15 mouse cellular contexts compared by ENCODE assay signal in the genomic region with DNA sequence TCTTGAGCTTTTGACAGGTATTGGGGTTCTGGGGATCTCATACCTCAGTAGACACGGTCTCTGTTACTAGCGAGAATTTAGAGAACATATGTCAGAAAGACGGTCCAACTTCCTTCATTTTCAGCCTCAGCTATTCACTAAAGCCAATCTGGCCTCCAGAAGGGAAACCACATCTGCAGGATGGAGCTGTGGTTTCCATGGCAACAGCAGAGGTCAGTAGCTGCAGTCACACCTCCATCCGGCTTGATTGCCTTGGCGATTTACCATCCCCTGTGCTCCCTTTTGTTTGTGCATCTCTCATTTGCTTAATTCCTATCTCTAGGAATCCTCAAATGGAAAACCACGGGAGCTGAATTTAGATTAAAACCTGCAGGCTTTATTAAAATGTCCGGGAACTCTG. TPM values are rescaled to one million over a fixed set of nuclear protein-coding genes. Genes with fewer than 3 reads are reported as not detected.
DNase-seq lines count a peak whose midpoint lies in the region; ATAC-seq and TF ChIP-seq lines count a peak whose summit lies in the region.
"Had no signal": no experiment of that assay in that cellular context is flagged by ENCODE, and none has a peak within 500 bp of the region (broad histone marks: within the 10 kb centered on the region; RNA-seq: fewer than 3 reads in every experiment).

No protein-coding gene starts in this region.

- no peak overlapping the region for H3K4me3 ChIP-seq in embryonic facial prominence, embryonic 11.5 days (ENCODE audit: low read depth, low read length)
- no peak overlapping the region for H3K4me3 ChIP-seq in hindbrain, postnatal 0 days (ENCODE audit: low read length)
- H3K4me3 ChIP-seq in heart, embryonic 10.5 days, result no peak overlapping the region
- H3K4me3 ChIP-seq: heart, embryonic 15.5 days; kidney, embryonic 15.5 days; limb, embryonic 13.5 days; stomach, embryonic 15.5 days had no signal

- no peaks in the 10 kb centered on the region for H3K9me3 ChIP-seq in embryonic facial prominence, embryonic 11.5 days (replicated peaks; ENCODE audit: control insufficient read depth, low read length)
- H3K9me3 ChIP-seq in hindbrain, postnatal 0 days (ENCODE audit: low read length), result no peaks in the 10 kb centered on the region
- H3K9me3 ChIP-seq in heart, embryonic 10.5 days, result no peaks in the 10 kb centered on the region
- H3K9me3 ChIP-seq: heart, embryonic 15.5 days; kidney, embryonic 15.5 days; limb, embryonic 13.5 days; stomach, embryonic 15.5 days had no signal

- H3K27me3 ChIP-seq in embryonic facial prominence, embryonic 11.5 days (ENCODE audit: control insufficient read depth, insufficient read depth, low read length), result no peaks in the 10 kb centered on the region
- no peaks in the 10 kb centered on the region for H3K27me3 ChIP-seq in hindbrain, postnatal 0 days (ENCODE audit: insufficient read depth, low read length)
- no peaks in the 10 kb centered on the region for H3K27me3 ChIP-seq in heart, embryonic 10.5 days (ENCODE audit: insufficient read depth, poor library complexity, severe bottlenecking)
- H3K27me3 ChIP-seq: heart, embryonic 15.5 days; kidney, embryonic 15.5 days; limb, embryonic 13.5 days; stomach, embryonic 15.5 days had no signal

- H3K4me2 ChIP-seq in embryonic facial prominence, embryonic 11.5 days (ENCODE audit: low read depth, low read length), result no peak overlapping the region
- H3K4me2 ChIP-seq in hindbrain, postnatal 0 days (ENCODE audit: low read depth, low read length), result no peak overlapping the region
- H3K4me2 ChIP-seq: heart, embryonic 15.5 days; kidney, embryonic 15.5 days; limb, embryonic 13.5 days; stomach, embryonic 15.5 days had no signal

- H3K27ac ChIP-seq in embryonic facial prominence, embryonic 11.5 days (replicated peaks; ENCODE audit: low read depth, low read length), result no peak overlapping the region
- H3K27ac ChIP-seq in hindbrain, postnatal 0 days, result peak overlapping the region; percentile 22; the same call in 1 of the 2 replicates
- H3K27ac ChIP-seq in heart, embryonic 10.5 days, result no peak overlapping the region
- H3K27ac ChIP-seq: heart, embryonic 15.5 days; kidney, embryonic 15.5 days; limb, embryonic 13.5 days; stomach, embryonic 15.5 days had no signal

- no peaks in the 10 kb centered on the region for H3K36me3 ChIP-seq in embryonic facial prominence, embryonic 11.5 days (replicated peaks; ENCODE audit: control insufficient read depth, insufficient read depth, low read depth, low read length)
- no peaks in the 10 kb centered on the region for H3K36me3 ChIP-seq in hindbrain, postnatal 0 days (ENCODE audit: insufficient read depth, low read length)
- H3K36me3 ChIP-seq in heart, embryonic 10.5 days, result no peaks in the 10 kb centered on the region
- H3K36me3 ChIP-seq: heart, embryonic 15.5 days; kidney, embryonic 15.5 days; limb, embryonic 13.5 days; stomach, embryonic 15.5 days had no signal

- no peak for ATAC-seq in embryonic facial prominence, embryonic 11.5 days (replicated peaks; ENCODE audit: insufficient number of reproducible peaks, low FRiP score, low TSS enrichment, low read depth)
- 0 out of 2 replicates have a peak, but pooled peaks have one; percentile 53 for ATAC-seq in hindbrain, postnatal 0 days

- no peak overlapping the region for H3K9ac ChIP-seq in embryonic facial prominence, embryonic 11.5 days (replicated peaks; ENCODE audit: low read length)
- no peak overlapping the region for H3K9ac ChIP-seq in hindbrain, postnatal 0 days (replicated peaks; ENCODE audit: low read length)
- H3K9ac ChIP-seq: heart, embryonic 15.5 days; kidney, embryonic 15.5 days; limb, embryonic 13.5 days; stomach, embryonic 15.5 days had no signal

- H3K4me1 ChIP-seq in embryonic facial prominence, embryonic 11.5 days (ENCODE audit: control insufficient read depth, insufficient read depth, low read length), result no peaks in the 10 kb centered on the region
- no peaks in the 10 kb centered on the region for H3K4me1 ChIP-seq in hindbrain, postnatal 0 days (ENCODE audit: insufficient read depth, low read length)
- no peaks in the 10 kb centered on the region for H3K4me1 ChIP-seq in heart, embryonic 10.5 days
- H3K4me1 ChIP-seq: heart, embryonic 15.5 days; kidney, embryonic 15.5 days; stomach, embryonic 15.5 days had no signal

- no peak for TF ChIP-seq CTCF in hindbrain, postnatal 0 days (IDR thresholded peaks at IDR 0.05; ENCODE audit: low read depth)

- DNase-seq in R1 (ENCODE audit: low read depth, low spot score), result peak; percentile 65
- DNase-seq in embryonic facial prominence, embryonic 11.5 days (ENCODE audit: low spot score), result peak; percentile 60
- DNase-seq in hindbrain, postnatal 0 days (ENCODE audit: low spot score), result peak; percentile 70
- peak; percentile 37 for DNase-seq in neural tube, embryonic 10.5 days (ENCODE audit: extremely low spot score, low spot score)
- DNase-seq in left cerebral cortex, adult 9 months (ENCODE audit: low spot score in 2 of 2), result no peak
- no peak for DNase-seq in kidney, adult 11 months
- DNase-seq in heart, embryonic 10.5 days (ENCODE audit: low spot score), result no peak
- DNase-seq in gastrocnemius, postnatal 4 days (ENCODE audit: low spot score in 2 of 2), result no peak
- DNase-seq: cerebellum, adult 11 months; lung, postnatal 36 days; right cerebral cortex, adult 18-20 months had no signal

- 44% methylated on average over 7 of the region's 7 CpGs for WGBS in embryonic facial prominence, embryonic 11.5 days
- 19% methylated on average over 7 of the region's 7 CpGs for WGBS in hindbrain, postnatal 0 days
- WGBS in heart, embryonic 10.5 days, result 62% methylated on average over 7 of the region's 7 CpGs

RNA-seq across cellular contexts. Expression of a gene that starts 10.3 kb away (rescaled TPM):
- polyA plus RNA-seq in embryonic facial prominence, embryonic 11.5 days (2014; fragmentation: Nextera tagmentation; extraction: Ambion mirVana), result 0.36 and 0.40 TPM in 2 replicates
- not detected in 2 replicates for total RNA-seq in hindbrain, postnatal 0 days (2014; rRNA removed)
- 0.06 TPM in 1 of 2 replicates, not detected in the other for polyA plus RNA-seq in hindbrain, postnatal 0 days (2015; fragmentation: Nextera tagmentation; extraction: Ambion mirVana)
- 0.16 TPM in 1 of 2 replicates, not detected in the other for polyA plus RNA-seq in heart, embryonic 10.5 days (2016; fragmentation: Nextera tagmentation; extraction: Ambion mirVana)
- under 1 TPM in 1 of 2 experiments, not detected in 1; 0.12 TPM for total RNA-seq in gastrocnemius, postnatal 4 days (2021)

RNA-seq across cellular contexts. Expression of a gene that starts 48.1 kb away (rescaled TPM):
- 152 and 155 TPM in 2 replicates for polyA plus RNA-seq in embryonic facial prominence, embryonic 11.5 days (2014; fragmentation: Nextera tagmentation; extraction: Ambion mirVana)
- 81.9 and 89.7 TPM in 2 replicates for total RNA-seq in hindbrain, postnatal 0 days (2014; rRNA removed)
- polyA plus RNA-seq in hindbrain, postnatal 0 days (2015; fragmentation: Nextera tagmentation; extraction: Ambion mirVana), result 79.2 and 86.2 TPM in 2 replicates
- polyA plus RNA-seq in heart, embryonic 10.5 days (2016; fragmentation: Nextera tagmentation; extraction: Ambion mirVana), result 101 and 121 TPM in 2 replicates
- 10 to 100 TPM; 40.2 to 47.9 TPM for total RNA-seq in gastrocnemius, postnatal 4 days (2021)

Comparison
In these comparisons a context has a peak if more than half of its experiments do, and no peak if none do; other contexts are left out.
1. DNase-seq: peak in R1 (single experiment), embryonic facial prominence, embryonic 11.5 days (single experiment), hindbrain, postnatal 0 days (single experiment) and neural tube, embryonic 10.5 days (single experiment); none in left cerebral cortex, adult 9 months (0 of 2), kidney, adult 11 months (single experiment), heart, embryonic 10.5 days (single experiment) and gastrocnemius, postnatal 4 days (0 of 2).